Mouse (Mus musculus) inflammation-experienced regulatory T-cells, adult 6 months (primary cell): ENCODE results near the gene Fut9. TPM values are rescaled to one million over a fixed set of nuclear protein-coding genes. Genes with fewer than 3 reads are reported as not detected.

Source experiments
- ATAC-seq: one replicate; pipeline ENCODE4 v1.8.0; 2017
- polyA plus RNA-seq, 3 experiments: library from polyadenylated mRNA; unstranded; fragments of 100-300 nt; shearing (Covaris generic); gene quantifications; one replicate each; pipeline ENCODE4 v1.2.1; 2017

Fut9 gene
- not detected for polyA plus RNA-seq

DNA sequence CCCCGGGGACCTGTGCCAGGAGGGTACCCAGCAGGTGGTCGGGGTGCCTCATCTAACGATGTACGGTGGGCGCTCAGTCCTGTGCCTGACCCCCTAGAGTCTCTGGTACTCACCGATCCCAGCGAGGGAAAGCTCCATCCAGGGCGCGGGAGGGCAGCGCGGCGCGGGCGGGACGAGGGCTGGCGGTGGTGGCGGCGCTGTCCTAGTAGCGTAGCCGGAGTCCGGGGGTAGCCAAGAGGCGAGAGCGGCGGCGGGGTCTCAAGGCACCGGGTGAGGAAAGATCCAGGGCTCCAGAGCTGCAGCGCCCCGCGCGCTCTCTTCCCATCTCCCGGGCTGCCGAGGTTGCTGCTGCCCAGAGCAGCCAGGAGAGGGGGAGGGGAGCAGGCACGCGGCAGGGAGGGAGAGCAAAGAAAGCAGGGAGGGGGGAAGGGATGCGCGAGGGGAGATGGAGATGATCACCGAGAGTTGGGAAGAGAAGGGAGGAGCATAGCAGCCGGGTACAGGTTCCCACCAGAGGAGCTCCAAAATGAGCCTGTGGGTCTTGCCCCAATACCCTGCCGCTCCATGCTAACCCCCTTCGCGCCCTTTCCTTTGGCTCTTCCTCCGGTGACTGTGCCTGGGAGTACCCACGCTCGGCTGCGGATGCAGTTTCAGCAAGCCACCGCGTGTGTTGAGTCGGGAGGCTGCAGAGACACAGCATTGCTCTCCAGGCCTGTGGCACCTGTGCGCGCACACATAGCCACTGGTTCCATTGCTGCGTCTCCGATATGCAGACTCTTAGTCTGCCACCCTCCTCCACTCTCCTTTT is at the start of gene Fut9:
Fut9 (minus strand) TSS at position 769 of the 808 bp plus-strand sequence.
- no peak for ATAC-seq

DNA sequence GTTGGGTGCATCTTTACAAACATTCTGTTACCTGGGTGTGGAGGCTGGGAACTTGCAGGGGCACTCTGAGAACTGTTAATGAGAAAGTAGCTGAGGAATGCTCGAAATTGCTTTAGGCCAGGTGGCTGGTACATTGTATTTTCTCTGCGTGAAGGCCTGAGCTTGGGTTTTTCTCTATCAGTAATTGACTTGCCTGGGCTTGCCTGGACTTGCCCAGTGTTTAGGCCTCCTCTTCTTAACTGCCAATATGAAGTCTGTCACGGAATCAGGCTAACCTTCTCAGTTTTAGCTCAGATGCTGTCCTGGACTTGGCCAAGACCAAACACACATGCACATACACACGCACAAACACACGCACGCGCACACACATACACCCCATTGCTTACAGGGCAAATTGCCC is 15.7 kb upstream of the Fut9 start:
- no peak for ATAC-seq

DNA sequence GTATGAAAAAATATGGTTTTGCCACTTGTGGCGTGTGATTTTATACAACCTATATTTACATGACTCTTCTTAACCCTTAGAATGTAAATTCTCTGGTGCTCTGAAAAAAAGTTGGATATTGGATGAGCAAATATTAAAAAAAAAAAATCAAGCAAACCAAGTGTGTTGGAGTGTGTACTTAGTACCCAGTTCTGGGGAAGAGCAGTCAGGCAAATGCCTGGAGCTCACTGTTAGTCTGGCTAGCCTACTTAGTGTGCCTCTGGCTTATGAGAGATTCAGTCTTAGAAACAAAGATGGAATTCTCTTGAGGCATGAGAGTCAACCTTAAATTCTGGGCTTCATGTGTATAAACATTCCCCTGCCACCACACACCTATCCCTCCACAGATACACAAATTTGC is 13.3 kb upstream of the Fut9 start:
- ATAC-seq = no peak

DNA sequence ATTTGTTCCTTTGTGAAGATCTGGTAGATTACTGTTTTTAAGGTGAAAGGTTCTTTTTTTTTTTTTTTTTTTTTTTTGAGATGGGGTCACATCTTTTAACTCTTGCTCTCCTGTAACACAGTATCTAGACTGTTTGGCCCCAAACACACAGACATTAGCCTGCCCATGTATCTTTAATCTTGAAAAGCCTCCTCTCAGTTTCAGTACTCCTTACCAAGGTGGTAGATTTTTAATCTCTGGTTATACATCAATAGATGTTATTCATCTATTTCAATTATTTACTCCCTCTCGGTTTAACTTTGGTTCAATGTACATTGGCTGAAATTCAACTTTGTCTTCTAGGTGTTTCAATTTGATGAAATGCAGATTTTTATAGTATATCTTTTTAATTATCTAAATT is 10.0 kb upstream of the Fut9 start:
- no peak for ATAC-seq

DNA sequence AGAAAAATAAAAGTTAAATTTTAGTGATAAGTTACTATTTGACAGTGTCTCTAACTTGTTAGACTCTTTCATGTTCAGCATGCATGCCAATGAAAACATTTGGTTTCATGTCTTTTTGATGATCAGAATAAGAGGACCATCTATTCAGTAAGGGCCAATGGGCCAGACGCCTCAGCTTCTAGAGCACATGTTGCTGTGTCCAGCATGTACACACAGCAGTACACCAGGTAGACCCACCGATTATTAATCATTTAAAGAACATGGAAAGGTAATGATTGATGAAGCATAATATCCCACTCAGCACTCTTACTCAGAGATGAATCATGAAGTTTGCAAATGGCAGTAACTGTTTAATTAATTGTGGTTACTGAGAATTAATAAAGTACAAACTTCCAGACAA is 1.7 kb upstream of the Fut9 start:
- ATAC-seq = no peak

DNA sequence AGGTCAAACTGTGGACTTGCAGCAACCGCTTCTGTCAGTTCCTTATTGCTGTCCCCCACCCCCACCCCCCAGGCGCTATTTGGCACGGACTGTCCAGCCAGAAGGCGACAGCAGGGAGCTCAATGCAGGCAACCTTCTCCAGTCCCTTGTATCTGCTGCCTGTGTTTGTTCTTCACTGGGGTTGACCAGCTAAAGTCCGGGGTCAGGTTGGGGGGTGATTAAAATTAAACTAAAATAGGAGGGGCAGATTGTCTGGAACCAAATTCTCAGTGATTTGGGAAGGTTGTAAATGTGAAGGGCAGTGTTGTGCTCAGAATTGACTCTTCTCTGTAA is 206 bp upstream of the Fut9 start:
- ATAC-seq = no peak

DNA sequence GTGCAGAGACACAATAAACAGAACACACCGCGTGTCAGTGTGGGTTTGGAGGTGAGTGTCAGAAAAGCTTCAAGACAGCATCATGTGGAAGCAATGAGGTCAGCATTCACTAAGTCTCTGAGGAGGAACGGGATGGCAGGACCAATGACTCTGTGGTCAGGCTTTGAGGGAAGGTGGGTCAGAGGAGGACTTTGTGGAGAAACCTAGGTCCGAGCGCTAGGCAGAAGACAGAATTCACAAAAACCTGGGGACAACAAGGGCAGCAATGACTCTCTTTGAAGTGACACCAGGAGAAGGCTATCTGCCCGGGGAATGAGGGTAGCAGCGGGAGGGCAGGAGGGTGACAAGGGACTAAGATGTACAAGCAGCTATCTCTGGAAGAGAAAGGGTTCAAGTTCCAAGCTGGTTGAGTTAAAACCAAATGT is 981 bp downstream of the Fut9 start:
- no peak for ATAC-seq

DNA sequence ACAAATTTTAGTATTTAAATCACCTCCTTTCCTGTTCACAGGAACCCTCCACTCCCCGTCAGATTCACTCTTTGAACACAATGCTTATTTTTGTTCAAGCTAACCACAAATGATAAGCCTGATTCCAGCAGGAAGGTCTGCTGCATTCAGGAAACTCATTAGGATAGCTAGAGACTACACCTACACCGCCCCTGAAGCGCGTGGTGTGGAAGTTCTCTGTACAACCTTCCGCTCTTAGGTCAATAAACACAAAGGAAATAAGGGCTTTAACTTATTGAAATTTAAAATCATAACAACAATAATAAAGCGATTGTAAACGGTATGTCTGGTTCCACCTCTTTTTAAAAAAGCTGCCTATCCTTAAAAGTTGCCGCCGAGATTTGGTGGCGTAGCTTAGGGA is 1.6 kb downstream of the Fut9 start:
- no peak for ATAC-seq

DNA sequence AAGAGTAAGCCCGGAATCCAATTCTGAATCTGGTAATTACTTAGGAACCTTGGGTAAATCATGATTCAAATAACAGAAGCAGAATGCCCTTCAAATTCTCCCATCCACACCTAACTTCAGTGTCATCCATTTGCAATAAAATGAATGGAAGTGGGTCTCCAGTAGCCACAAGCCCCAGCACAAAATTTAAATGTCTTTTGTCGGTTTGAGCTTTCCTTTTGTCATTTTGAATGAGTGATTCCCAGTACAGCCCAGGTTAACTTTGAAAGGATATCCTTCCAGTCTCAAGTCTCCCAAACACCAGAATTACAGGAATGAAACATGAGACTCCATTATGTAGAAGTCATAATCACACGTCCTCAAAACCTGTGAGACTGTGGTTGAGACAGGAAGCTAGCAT is 3.9 kb downstream of the Fut9 start:
- ATAC-seq = no peak

DNA sequence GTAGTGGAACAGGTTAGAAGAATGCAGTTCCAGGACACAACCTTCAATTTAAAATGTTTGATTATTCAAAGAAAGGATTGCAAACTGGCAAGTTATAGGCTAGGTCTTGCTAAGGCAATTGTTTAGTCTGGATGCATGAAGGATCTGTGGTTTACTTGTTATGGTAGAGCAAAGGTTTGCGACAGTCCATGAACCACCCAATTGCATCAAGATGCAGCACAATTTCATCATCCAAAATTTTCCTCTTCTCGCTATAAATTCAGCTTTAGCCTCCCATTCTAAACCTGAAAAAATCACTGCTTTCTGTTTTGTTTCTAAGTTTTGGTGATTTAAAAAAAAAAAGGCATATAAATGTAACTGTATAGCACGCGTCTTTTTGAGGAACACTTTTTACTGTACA is 14.8 kb downstream of the Fut9 start:
- no peak for ATAC-seq

DNA sequence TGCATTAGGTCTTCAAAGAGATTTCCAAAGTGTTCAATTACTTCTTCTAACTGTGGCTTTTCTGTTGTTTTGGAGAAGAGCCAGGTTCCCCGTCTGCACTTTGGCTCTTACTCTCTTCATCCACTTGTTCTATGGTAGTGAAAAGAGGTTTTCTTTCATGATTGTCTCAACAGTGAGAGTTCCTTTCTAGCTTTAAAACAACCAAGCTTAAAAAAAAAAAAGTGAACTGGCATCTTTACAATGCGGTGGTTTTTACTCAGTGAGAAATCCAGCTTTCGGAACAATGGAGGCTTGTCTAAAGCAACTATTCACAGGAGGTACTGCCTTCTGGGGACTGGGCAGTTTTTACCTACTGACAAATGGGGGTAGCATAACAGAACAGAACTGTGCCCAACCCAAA is 31.4 kb downstream of the Fut9 start:
- ATAC-seq = no peak

DNA sequence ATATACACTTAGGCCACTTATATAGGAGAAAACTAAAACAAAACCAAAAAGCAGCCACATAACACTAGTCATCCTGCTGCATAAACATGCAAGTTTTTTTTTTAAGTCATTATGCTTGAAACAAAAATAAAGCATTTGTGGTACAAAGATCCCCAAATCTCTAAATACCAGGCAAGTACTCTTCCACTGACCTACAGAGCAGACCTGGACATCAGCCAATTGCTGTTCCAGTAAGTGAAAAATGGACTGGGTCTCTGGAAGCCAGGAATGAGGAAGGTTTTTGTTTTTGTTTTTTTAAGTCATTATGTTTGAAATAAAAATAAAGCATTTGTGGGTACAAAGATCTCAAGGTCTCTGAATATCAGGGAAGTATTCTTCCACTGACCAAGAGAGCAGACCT is 37.0 kb downstream of the Fut9 start:
- ATAC-seq = no peak

DNA sequence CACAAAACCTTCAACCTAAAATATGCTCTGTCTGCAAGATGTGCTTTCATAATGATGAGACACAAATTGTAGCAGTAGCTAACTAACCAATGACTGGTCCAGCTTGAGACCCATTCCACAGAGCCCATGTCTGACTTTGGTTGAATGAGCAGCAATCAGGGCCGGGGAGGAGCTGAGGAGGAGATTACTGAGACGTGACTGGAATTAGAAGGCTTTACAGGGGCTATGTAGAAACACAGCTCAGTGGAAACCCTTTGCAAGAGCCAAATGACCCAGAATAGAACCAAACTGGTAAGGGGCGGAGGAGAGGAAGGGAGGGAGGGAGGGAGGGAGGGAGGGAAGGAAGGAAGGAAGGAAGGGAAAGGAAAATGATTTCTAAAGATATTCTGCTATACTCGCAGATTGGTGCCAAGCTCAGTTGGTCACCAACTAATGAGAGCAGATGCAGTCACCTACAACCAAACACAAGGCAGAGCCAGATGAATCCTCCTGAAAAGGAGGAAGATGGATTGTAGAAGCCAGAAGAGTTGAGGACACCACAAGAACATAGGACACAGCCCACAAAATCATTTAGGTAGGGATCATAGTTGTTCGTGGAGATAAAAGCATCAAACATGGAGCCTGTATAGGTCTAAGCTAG is 42.0 kb downstream of the Fut9 start:
- ATAC-seq = no peak

DNA sequence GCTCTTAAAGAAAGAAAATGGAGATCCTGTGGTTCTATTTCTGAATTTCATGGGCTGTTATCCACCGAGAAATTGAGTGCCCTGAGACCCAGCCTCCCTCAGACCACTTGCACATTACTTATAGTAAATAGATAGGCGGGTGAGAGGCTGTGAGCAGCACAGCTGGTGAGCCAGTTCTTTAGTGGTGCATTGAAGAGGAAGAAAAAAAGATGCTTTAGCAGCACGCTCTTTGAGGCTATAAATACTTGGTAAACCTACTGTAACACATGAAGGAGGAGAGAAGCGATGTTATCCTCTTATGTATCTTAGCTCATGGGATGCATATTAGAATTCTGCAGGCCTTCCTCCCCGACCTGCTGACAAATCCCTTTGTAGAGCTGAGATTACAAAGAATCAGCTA is 58.5 kb downstream of the Fut9 start:
- ATAC-seq = no peak

DNA sequence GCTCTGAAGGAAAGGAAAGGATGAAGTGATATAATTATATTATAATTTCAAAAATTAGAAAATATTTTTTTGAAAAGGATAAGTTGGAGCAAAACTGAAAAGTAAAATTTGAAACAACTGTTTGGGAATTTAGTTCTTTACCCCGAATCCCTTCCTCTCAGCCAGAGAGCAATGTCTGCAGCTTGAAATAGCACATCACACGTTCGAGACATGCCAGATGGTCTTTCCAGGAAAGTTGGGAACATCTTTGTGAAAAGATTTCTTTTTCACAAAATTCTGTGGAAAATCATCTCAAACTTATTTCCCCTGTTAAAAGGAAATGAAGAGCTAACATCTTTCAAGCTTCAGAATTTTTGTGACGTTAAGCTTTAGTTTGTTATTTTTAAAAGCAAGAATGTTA is 61.3 kb downstream of the Fut9 start:
- ATAC-seq = no peak

DNA sequence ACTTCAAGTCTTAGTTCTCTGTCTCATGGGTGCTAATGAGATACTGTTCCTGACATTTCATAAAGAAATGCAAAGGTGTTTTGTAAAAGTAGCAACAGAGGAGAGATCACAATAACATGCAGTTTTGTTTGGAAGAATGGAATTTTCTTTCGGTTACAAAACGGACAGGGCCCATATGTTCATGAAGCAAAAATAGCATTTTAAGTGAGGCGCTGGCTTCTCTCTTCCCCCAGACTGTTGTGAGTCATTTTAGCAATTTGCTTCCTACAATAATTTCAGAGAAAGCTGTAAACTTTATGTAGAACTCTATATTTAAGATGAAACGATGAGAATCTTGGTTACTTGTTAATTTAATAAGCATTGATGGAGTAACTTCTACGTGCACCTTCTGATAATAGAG is 78.5 kb downstream of the Fut9 start:
- ATAC-seq = no peak

DNA sequence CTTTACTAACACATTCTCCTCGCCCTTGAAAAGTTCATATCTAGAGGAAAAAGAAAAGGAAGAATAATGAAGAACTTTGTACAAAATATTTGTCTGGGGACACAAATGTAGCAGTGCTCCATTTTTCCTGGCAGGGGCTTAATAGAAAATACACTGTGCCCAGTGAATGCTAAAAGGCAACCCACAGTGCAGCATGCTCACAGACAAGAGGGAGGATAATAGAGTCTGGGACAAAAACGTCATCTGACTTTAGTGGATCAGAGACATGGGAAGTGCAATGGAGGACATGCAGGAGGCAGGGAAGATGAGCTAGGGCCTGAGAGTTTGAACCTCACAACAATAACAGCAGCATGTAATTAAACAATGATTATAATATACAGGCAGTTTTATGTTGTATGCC is 86.1 kb downstream of the Fut9 start:
- ATAC-seq = no peak

DNA sequence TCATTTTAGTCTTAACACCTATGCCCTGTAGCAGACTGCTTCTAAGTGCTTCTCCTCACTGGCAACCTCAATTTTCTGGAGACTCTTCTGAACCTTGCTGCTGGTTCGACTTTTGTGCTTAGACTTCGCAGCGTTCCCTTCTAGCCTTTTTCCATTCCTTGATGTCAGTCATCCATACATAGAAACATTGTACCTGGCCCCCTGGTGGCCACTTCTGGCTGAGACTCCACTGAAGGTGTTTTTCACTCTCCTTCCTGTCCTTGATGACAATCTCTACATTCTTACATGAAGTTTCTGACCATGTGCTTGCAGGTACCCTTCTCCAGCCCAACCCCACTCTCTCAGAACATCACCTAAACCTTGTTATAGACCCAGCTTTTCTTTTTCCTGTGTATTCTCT is 115.1 kb downstream of the Fut9 start:
- ATAC-seq = no peak

DNA sequence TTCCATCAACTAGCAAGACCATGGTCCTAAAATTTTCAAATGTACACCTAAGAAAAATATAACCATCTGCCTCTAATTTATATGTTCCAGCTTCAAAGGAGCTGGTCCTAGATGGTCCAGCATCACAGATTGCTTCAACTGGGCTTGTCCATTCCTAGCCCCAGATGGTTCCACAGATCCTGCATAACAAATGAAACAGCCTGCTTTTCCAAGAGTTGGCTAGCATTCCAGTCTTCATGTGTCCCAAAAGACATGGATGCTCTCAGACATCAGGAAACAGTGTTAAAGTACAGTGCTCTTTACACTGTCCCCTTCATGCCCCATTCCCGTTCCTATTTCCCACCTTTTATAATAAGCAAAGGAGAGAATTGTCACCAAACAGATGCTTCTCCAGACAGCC is 135.8 kb downstream of the Fut9 start:
- ATAC-seq = no peak

DNA sequence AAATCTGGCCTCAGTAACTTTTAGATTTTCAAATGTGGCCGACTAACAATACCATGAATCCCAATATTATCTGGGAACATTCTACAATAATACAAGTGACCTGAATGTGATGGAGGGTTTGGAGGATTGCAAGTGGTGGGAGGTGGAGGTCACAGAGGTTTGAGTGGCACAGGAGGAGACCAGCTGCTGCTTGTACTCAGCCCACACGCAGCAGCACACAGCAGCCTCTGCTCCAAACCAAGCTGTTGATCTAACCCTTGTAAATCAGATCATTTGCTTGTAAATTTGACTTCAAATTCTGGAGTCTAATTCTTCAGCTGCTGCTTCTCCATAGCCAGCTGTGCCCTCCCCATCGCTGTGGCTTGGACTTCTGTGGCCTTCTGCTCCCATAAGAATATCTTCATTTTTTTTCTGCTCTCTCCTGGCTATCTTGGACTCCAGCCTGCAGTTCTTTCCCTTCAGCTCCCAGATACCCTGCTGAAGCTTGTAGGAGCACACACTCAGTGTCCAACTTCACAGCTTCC is 138.8 kb downstream of the Fut9 start:
- no peak for ATAC-seq

DNA sequence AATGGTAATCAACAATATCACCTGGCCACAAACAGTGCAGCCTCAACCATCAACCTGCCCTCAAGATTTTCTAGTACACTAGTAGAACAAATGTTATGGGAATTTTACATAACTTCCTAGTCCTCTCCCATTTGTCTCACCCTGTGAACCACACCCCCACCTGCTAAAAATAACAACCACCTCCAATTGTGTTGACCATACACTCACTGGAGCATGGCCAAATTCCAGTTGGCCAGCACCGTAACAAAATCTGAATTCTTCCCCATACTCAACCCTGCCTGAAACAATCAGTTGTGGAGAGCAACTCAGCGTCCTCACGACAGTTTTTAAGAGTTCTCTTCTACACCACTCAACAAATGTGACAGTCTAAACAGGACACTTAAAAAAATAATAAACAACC is 141.3 kb downstream of the Fut9 start:
- ATAC-seq = no peak

DNA sequence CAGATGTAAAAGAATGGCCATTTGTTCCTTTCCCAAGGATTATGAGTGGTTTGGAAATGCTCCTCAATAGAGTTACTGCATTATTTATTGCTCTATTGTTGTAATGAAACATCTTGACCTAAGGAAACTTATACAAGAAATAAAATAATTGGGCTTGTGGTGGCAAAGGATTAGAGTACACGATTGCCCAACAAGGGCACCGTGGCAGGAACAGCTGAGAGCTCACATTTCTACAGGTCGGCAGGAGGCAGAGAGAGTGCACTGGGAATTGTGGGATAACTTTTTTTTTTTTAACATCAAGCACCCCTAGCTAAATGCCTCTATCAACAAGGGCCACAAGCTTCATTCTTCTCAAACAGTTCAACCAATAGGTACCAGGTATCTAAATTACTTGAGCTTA is 148.1 kb downstream of the Fut9 start:
- no peak for ATAC-seq

DNA sequence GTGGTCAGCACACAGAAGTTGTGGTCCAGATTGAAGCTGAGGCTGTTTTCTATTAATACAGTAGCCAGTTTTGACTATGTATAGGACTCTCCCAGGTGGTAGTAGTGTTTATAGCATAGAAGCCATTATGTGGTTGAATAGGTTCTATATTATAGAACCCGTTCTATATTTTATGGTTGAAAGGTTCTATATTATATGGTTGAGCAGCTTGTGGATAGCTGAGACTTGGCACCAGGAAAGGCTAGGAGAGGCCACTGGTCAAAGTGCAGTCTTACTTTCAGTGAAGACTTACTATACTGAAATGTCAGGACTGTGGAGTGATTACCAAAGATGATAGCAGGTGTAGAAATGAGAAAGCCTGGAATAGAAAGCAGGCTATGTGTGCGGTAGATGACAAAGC is 151.9 kb downstream of the Fut9 start:
- ATAC-seq = no peak

DNA sequence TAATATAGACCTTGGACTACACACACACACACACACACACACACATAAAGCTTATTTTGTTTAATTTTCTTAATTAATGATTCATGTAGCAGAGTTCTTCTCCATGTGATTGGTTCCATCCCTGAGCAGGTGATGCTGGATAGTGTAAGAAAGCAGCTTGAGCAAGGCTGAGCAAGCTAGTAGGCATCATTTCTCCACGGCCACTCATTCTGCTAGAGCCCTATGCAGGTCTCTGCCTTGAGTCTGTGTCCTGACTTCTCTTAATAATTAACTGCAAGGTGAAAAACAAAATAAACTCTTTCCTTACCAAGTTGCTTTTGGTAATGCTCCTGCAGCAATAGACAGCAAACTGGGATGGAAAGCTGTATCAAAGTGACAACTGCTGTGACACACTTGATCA is 152.5 kb downstream of the Fut9 start:
- no peak for ATAC-seq

DNA sequence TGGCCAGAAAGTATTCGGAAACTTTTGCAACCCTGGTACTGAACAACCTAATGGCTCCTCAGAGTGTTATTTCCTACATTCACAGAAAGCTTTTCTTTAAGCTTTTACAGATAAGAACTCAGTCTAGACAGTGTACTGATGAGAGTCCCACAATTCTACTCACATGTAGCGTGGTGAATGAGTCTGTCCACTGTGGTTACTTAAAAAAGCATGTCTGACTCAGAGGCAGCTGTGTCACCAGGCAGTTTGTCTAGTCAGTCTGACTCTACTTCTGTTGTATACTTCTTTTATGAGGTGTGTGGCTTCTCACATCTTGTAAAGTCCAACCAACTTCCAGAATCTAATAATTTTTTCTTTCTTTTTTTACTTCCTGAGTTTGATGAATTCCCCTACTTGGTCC is 154.5 kb downstream of the Fut9 start:
- ATAC-seq = no peak
